Mouse (Mus musculus): ENCODE measurements around the gene Gm28539. TPM values are rescaled to one million over a fixed set of nuclear protein-coding genes. Genes with fewer than 3 reads are reported as not detected.
A peak's percentile ranks its signal among the peaks of the same experiment; 100 is the strongest.
"Not testable (repeated sequence)": the region's sequence is repeated elsewhere in the genome, so short reads cannot be mapped to it uniquely, and the experiment has no call there.

Gm28539 gene
- polyA plus RNA-seq, 1 experiment from 2014 or later: not detected

DNA sequence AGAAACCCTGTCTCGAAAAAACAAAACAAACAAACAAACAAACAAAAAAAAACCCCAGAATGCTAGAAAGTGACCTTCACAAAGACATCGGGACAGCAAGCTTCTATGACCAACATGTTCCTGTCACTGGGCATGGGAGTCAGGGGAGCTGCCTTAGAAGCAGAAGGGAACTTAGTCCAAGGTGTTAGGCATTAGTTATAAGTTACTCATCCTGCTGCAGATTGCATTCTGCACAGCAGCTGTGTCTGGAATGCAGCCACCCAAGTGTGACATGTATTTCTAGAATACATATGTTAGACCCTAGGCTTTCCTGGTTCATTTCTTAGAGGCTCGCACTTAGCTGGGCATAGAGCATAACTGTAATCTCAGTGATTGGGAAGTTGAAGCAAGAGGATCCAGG, 7.8 kb upstream of the Gm28539 start:
- H3K36me3 ChIP-seq (ENCODE audit: control insufficient read depth, insufficient read depth, low read length): peaks cover 97% of the 10 kb centered on the region
- H3K4me1 ChIP-seq (ENCODE audit: control insufficient read depth in 2 of 2, insufficient read depth in 2 of 2, low read length in 2 of 2): no peaks in the 10 kb centered on the region
- ATAC-seq (ENCODE audit: insufficient number of reproducible peaks, insufficient read depth, low FRiP score, low read depth): no peak
- WGBS: 88% methylated on average over 3 of the region's 3 CpGs
- H3K4me3 ChIP-seq (ENCODE audit: control insufficient read depth in 1 of 2, insufficient read depth in 1 of 2, low read depth in 1 of 2, low read length in 2 of 2): no peak overlapping the region
- H3K9ac ChIP-seq (ENCODE audit: low read length): no peak overlapping the region
- no peaks in the 10 kb centered on the region for H3K9me3 ChIP-seq (ENCODE audit: control insufficient read depth, low read length)
- no peak overlapping the region for H3K27ac ChIP-seq (replicated peaks in 1 of 2; ENCODE audit: control insufficient read depth in 1 of 2, insufficient read depth in 1 of 2, low read depth in 2 of 2, low read length in 2 of 2)
- no peak overlapping the region for H3K4me2 ChIP-seq (ENCODE audit: low read length)
- no peaks in the 10 kb centered on the region for H3K27me3 ChIP-seq (ENCODE audit: control insufficient read depth, insufficient read depth, low read length)

DNA sequence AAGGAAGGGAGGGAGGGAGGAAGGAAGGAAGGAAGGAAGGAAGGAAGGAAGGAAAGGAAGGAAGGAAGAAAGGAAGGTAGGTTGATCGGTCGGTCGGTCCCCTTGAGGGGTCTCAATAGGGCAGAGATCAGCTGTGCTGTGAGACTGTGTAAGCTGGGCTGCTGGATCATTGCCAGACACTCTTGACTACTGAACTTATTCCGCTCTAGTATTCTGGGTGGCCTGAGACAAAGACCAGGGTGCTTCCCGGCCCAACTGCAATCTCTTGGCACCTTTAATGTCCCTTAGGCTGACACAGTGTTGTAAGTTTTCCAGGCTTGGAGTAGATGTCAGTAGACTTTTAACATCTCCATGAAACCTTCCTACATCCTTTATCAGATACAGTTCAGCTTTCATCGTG, 7.3 kb upstream of the Gm28539 start:
- ATAC-seq (ENCODE audit: insufficient number of reproducible peaks, insufficient read depth, low FRiP score, low read depth): no peak
- Histone ChIP-seq H3K9me3 (ENCODE audit: control insufficient read depth, low read length) (no peaks in the 10 kb centered on the region), H3K9ac (ENCODE audit: low read length) (no peak overlapping the region), H3K4me2 (ENCODE audit: low read length) (no peak overlapping the region), H3K27me3 (ENCODE audit: control insufficient read depth, insufficient read depth, low read length) (no peaks in the 10 kb centered on the region), H3K4me1 (ENCODE audit: control insufficient read depth in 2 of 2, insufficient read depth in 2 of 2, low read length in 2 of 2) (no peaks in the 10 kb centered on the region), H3K36me3 (ENCODE audit: control insufficient read depth, insufficient read depth, low read length) (peaks cover 97% of the 10 kb centered on the region), H3K4me3 (ENCODE audit: control insufficient read depth in 1 of 2, insufficient read depth in 1 of 2, low read depth in 1 of 2, low read length in 2 of 2) (no peak overlapping the region), H3K27ac (replicated peaks in 1 of 2; ENCODE audit: control insufficient read depth in 1 of 2, insufficient read depth in 1 of 2, low read depth in 2 of 2, low read length in 2 of 2) (no peak overlapping the region)
- 64% methylated on average over 6 of the region's 6 CpGs for WGBS

DNA sequence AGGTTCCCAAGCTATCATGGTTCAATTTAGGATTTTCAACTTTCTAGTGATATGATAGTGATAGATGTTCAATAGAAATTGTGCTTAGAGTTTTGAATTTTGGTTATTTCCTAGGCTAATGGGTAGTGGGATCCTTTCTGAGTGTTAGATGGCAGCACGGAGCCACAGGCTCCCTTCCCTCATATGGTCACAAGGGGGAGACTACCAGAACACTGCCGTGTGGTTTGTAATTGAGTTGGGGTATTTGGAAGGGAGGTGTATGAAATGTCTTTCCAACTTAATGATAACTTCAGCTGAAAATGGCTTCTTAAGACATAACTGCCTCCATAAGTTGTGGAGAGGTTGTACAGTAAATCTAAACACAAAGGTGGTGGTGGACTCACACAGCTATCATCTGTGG, 2.9 kb upstream of the Gm28539 start:
- peaks cover 0 to 6% of the 10 kb centered on the region in 2 experiments; a peak in 1 of 4 replicates for H3K4me1 ChIP-seq (ENCODE audit: control insufficient read depth in 2 of 2, insufficient read depth in 2 of 2, low read length in 2 of 2)
- H3K27me3 ChIP-seq (ENCODE audit: control insufficient read depth, insufficient read depth, low read length): no peaks in the 10 kb centered on the region
- peaks cover 62% of the 10 kb centered on the region for H3K36me3 ChIP-seq (ENCODE audit: control insufficient read depth, insufficient read depth, low read length)
- WGBS: 75% methylated on average over 2 of the region's 2 CpGs
- H3K9ac ChIP-seq (ENCODE audit: low read length): no peak overlapping the region
- H3K27ac ChIP-seq (replicated peaks in 1 of 2; ENCODE audit: control insufficient read depth in 1 of 2, insufficient read depth in 1 of 2, low read depth in 2 of 2, low read length in 2 of 2): no peak overlapping the region
- no peak overlapping the region for H3K4me2 ChIP-seq (ENCODE audit: low read length)
- no peaks in the 10 kb centered on the region for H3K9me3 ChIP-seq (ENCODE audit: control insufficient read depth, low read length)
- no peak for ATAC-seq (ENCODE audit: insufficient number of reproducible peaks, insufficient read depth, low FRiP score, low read depth)
- no peak overlapping the region for H3K4me3 ChIP-seq (ENCODE audit: control insufficient read depth in 1 of 2, insufficient read depth in 1 of 2, low read depth in 1 of 2, low read length in 2 of 2)

DNA sequence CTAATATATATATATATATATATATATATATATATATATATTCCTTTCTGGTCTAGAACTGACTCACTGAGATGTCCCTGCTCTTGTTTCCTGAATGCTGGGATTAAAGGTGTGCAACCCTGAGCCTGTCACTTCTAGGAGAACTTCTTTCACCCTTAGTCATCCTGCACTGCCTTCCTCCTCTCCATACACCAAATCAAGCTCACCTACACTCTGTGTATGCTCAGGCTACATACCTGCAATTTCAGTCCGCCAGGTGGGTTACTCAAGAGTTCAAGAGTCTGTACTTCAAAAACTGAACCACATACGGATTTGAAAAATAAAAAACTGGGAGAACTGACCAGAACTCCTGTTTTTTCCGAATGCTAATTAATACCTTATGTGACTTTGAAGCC, 314 bp upstream of the Gm28539 start:
- H3K9me3 ChIP-seq (ENCODE audit: control insufficient read depth, low read length): no peaks in the 10 kb centered on the region
- H3K9ac ChIP-seq (ENCODE audit: low read length): peak overlapping the region; percentile 94
- peaks cover 51% of the 10 kb centered on the region for H3K36me3 ChIP-seq (ENCODE audit: control insufficient read depth, insufficient read depth, low read length)
- no peak overlapping the region for H3K27ac ChIP-seq (replicated peaks in 1 of 2; ENCODE audit: control insufficient read depth in 1 of 2, insufficient read depth in 1 of 2, low read depth in 2 of 2, low read length in 2 of 2)
- WGBS: 25% methylated on average over 3 of the region's 3 CpGs
- ATAC-seq (ENCODE audit: insufficient number of reproducible peaks, insufficient read depth, low FRiP score, low read depth): no peak
- peak overlapping the region; percentile 83 for H3K4me2 ChIP-seq (ENCODE audit: low read length)
- H3K4me3 ChIP-seq (ENCODE audit: control insufficient read depth in 1 of 2, insufficient read depth in 1 of 2, low read depth in 1 of 2, low read length in 2 of 2): peak overlapping the region; percentile 87 to 94
- H3K4me1 ChIP-seq (ENCODE audit: control insufficient read depth in 2 of 2, insufficient read depth in 2 of 2, low read length in 2 of 2): peaks cover 0 to 6% of the 10 kb centered on the region in 2 experiments; a peak in 1 of 4 replicates
- no peaks in the 10 kb centered on the region for H3K27me3 ChIP-seq (ENCODE audit: control insufficient read depth, insufficient read depth, low read length)

DNA sequence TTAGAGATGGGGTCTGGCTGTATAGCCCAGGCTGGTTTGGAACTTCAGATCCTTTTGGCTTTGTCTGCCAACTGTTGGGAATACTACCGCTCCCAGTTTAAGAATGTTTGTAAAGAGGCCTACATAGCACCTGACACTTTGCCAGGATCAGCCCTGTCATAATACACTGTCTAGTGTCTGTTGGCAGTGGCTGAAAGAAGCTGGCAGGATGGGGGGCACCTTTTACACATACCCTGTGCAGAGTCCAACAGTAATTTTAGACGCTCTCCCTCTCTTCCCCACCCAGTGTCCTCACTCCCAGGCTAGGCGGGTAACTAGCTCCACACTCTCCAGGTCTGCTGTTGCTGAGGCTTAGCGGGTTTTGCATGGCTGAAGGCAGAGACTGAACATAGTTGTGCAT, 2.0 kb downstream of the Gm28539 start:
- 89% methylated on average over 4 of the region's 4 CpGs for WGBS

DNA sequence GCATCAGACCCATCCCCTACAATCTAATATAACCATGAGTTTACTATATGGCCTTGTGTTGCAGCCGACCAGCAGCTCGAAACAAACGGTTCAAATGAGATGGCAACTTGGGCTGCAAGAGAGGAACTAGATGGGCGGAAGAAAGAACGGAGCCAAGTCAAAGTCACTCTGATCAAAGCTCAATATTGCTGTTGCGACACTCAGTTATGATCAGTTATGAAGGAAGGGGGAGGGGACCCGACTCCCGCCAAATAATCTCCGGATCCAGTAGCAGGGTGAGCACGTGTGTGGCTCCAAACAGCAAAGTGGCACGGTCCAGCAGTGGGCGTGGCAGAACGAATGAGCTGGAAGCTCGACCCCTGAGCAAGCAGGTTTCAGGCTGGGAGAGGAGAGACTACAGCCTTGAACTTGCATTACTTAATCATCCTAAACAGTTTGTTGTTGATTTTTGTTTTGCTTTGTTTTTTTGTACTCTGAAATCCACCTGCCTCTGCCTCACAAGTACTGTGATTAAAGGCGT, 10.0 kb downstream of the Gm28539 start:
- Histone ChIP-seq H3K27me3 (ENCODE audit: control insufficient read depth, insufficient read depth, low read length) (no peaks in the 10 kb centered on the region), H3K36me3 (ENCODE audit: control insufficient read depth, insufficient read depth, low read length) (no peaks in the 10 kb centered on the region), H3K9ac (ENCODE audit: low read length) (no peak overlapping the region), H3K27ac (replicated peaks in 1 of 2; ENCODE audit: control insufficient read depth in 1 of 2, insufficient read depth in 1 of 2, low read depth in 2 of 2, low read length in 2 of 2) (no peak overlapping the region), H3K4me2 (ENCODE audit: low read length) (no peak overlapping the region), H3K4me3 (ENCODE audit: control insufficient read depth in 1 of 2, insufficient read depth in 1 of 2, low read depth in 1 of 2, low read length in 2 of 2) (no peak overlapping the region), H3K9me3 (ENCODE audit: control insufficient read depth, low read length) (no peaks in the 10 kb centered on the region), H3K4me1 (ENCODE audit: control insufficient read depth in 2 of 2, insufficient read depth in 2 of 2, low read length in 2 of 2) (no peaks in the 10 kb centered on the region)
- 87% methylated on average over 15 of the region's 15 CpGs for WGBS
- no peak for ATAC-seq (ENCODE audit: insufficient number of reproducible peaks, insufficient read depth, low FRiP score, low read depth)

More for the DNA sequence above, 2.0 kb downstream of the Gm28539 start:
- H3K9ac ChIP-seq (ENCODE audit: low read length): no peak overlapping the region
- peaks cover 0 to 6% of the 10 kb centered on the region in 2 experiments; a peak in 1 of 4 replicates for H3K4me1 ChIP-seq (ENCODE audit: control insufficient read depth in 2 of 2, insufficient read depth in 2 of 2, low read length in 2 of 2)
- no peak overlapping the region for H3K4me2 ChIP-seq (ENCODE audit: low read length)
- H3K9me3 ChIP-seq (ENCODE audit: control insufficient read depth, low read length): no peaks in the 10 kb centered on the region
- ATAC-seq (ENCODE audit: insufficient number of reproducible peaks, insufficient read depth, low FRiP score, low read depth): no peak
- peaks cover 29% of the 10 kb centered on the region for H3K36me3 ChIP-seq (ENCODE audit: control insufficient read depth, insufficient read depth, low read length)
- no peak overlapping the region for H3K4me3 ChIP-seq (ENCODE audit: control insufficient read depth in 1 of 2, insufficient read depth in 1 of 2, low read depth in 1 of 2, low read length in 2 of 2)
- no peak overlapping the region for H3K27ac ChIP-seq (replicated peaks in 1 of 2; ENCODE audit: control insufficient read depth in 1 of 2, insufficient read depth in 1 of 2, low read depth in 2 of 2, low read length in 2 of 2)
- H3K27me3 ChIP-seq (ENCODE audit: control insufficient read depth, insufficient read depth, low read length): no peaks in the 10 kb centered on the region

DNA sequence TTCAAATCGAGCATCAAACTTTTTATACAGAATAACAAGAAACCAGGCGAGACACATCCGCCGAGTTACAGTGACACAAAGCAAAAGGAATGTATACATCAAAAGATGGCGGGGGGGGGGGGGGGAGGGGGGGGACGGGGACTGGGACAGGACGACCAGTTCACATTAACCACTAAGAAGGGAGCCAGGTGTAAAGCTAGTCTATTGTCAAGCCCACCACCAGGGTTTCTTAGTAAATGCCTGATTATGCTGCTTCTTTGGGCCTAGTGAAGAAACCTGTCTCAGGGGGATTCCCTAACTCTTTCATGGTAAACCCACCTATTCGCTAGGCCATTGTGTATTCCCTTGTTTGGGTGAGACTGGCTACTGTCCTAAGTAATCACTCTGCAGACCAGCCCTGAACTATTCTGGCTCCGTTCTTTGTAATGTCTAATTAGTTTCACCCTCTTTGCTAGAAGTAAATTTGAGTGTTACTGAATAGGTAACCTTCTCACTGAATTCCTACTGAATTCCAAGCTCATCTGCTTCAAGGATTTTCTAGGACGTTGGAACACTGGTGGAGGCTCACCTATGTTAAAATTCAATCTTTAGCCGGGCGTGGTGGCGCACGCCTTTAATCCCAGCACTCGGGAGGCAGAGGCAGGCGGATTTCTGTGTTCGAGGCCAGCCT, 13.3 kb downstream of the Gm28539 start:
- not testable (repeated sequence) for H3K4me2 ChIP-seq (ENCODE audit: low read length); H3K4me1 ChIP-seq (ENCODE audit: control insufficient read depth in 2 of 2, insufficient read depth in 2 of 2, low read length in 2 of 2); H3K27ac ChIP-seq (replicated peaks in 1 of 2; ENCODE audit: control insufficient read depth in 1 of 2, insufficient read depth in 1 of 2, low read depth in 2 of 2, low read length in 2 of 2); H3K9ac ChIP-seq (ENCODE audit: low read length); H3K9me3 ChIP-seq (ENCODE audit: control insufficient read depth, low read length); H3K4me3 ChIP-seq (ENCODE audit: control insufficient read depth in 1 of 2, insufficient read depth in 1 of 2, low read depth in 1 of 2, low read length in 2 of 2); H3K36me3 ChIP-seq (ENCODE audit: control insufficient read depth, insufficient read depth, low read length); H3K27me3 ChIP-seq (ENCODE audit: control insufficient read depth, insufficient read depth, low read length); ATAC-seq (ENCODE audit: insufficient number of reproducible peaks, insufficient read depth, low FRiP score, low read depth)
- WGBS: 90% methylated on average over 15 of the region's 17 CpGs

DNA sequence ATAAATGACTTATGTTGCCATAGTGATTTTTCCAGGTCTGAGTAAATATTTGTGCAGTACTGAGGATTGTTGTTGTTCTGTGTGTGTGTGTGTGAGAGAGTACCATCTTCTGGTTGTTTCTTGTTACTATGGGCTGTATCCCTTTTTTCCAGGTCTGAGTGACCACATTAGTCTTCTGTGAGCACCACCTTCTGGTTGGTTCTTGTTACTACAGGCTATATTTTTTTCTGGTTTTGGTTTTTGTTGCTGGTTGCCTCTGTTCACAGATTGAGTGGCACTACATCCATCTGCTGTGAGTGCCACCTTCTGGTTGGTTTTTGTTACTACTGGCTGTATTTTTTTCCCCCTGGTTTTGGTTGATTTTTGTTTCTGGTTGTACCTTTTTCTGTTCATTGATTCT, 22.2 kb downstream of the Gm28539 start:
- no peak for ATAC-seq (ENCODE audit: insufficient number of reproducible peaks, insufficient read depth, low FRiP score, low read depth)
- H3K27me3 ChIP-seq (ENCODE audit: control insufficient read depth, insufficient read depth, low read length): no peaks in the 10 kb centered on the region
- H3K9ac ChIP-seq (ENCODE audit: low read length): no peak overlapping the region
- H3K36me3 ChIP-seq (ENCODE audit: control insufficient read depth, insufficient read depth, low read length): no peaks in the 10 kb centered on the region
- H3K4me3 ChIP-seq (ENCODE audit: control insufficient read depth in 1 of 2, insufficient read depth in 1 of 2, low read depth in 1 of 2, low read length in 2 of 2): no peak overlapping the region
- no peak overlapping the region for H3K4me2 ChIP-seq (ENCODE audit: low read length)
- no peaks in the 10 kb centered on the region for H3K4me1 ChIP-seq (ENCODE audit: control insufficient read depth in 2 of 2, insufficient read depth in 2 of 2, low read length in 2 of 2)
- H3K27ac ChIP-seq (replicated peaks in 1 of 2; ENCODE audit: control insufficient read depth in 1 of 2, insufficient read depth in 1 of 2, low read depth in 2 of 2, low read length in 2 of 2): no peak overlapping the region
- no peaks in the 10 kb centered on the region for H3K9me3 ChIP-seq (ENCODE audit: control insufficient read depth, low read length)
